Mouse (Mus musculus) liver, embryonic 13.5 days (tissue): ENCODE data around the gene Trim72. TPM values are rescaled to one million over a fixed set of nuclear protein-coding genes. Genes with fewer than 3 reads are reported as not detected.

Source experiments
- ATAC-seq: fragments of 200-750 bp; cut with Nextera tagmentation; 2 replicates; pipeline ENCODE4 v1.8.0; 2017; ENCODE audit warnings: low read depth, mild to moderate bottlenecking, moderate number of reproducible peaks, moderate library complexity
- DNase-seq: peaks from one replicate; pipeline ENCODE4 v3.0.0; 2022
- H3K27ac ChIP-seq: fragments of 300-500 bp; sonication (generic); 2 replicates; pipeline ENCODE4 v1.5.1; 2015; ENCODE audit warnings: moderate library complexity, mild to moderate bottlenecking, inconsistent platforms
- H3K27me3 ChIP-seq: fragments of 300-500 bp; sonication (generic); 2 replicates; pipeline ENCODE4 v1.6.1; 2015; ENCODE audit warnings: mild to moderate bottlenecking, inconsistent platforms
- H3K36me3 ChIP-seq: fragments of 300-500 bp; sonication (generic); 2 replicates; pipeline ENCODE4 v1.6.1; 2015; ENCODE audit warnings: mild to moderate bottlenecking, inconsistent platforms
- H3K4me1 ChIP-seq: fragments of 300-500 bp; sonication (generic); replicated peaks from 2 replicates; pipeline ENCODE4 v1.6.1; 2015; ENCODE audit warnings: inconsistent platforms
- H3K4me2 ChIP-seq: fragments of 300-500 bp; sonication (generic); 2 replicates; pipeline ENCODE4 v1.6.1; 2015; ENCODE audit warnings: inconsistent platforms, mild to moderate bottlenecking, moderate library complexity
- H3K4me3 ChIP-seq: fragments of 300-500 bp; sonication (generic); replicated peaks from 2 replicates; pipeline ENCODE4 v1.5.1; 2015; ENCODE audit warnings: mild to moderate bottlenecking, inconsistent platforms
- H3K9ac ChIP-seq: fragments of 300-500 bp; sonication (generic); 2 replicates; pipeline ENCODE4 v1.6.1; 2015; ENCODE audit warnings: mild to moderate bottlenecking, inconsistent platforms
- H3K9me3 ChIP-seq: fragments of 300-500 bp; sonication (generic); replicated peaks from 2 replicates; pipeline ENCODE4 v1.6.1; 2016; ENCODE audit warnings: inconsistent platforms
- whole genome bisulfite sequencing: fragments of 180-500 bp; shearing (Covaris S2); methylation state at CpG from one replicate; pipeline ENCODE4 v1.1.7; 2015; ENCODE audit not compliant: insufficient replicate concordance; 5-methylcytosine and 5-hydroxymethylcytosine counted together
- polyA plus RNA-seq: library from polyadenylated mRNA; unstranded; fragments of >200 nt; fragmentation: Nextera tagmentation; extraction: Ambion mirVana; gene quantifications from 2 replicates; pipeline ENCODE4 v1.2.1, GENCODE M21; 2015

Gene Trim72
- polyA plus RNA-seq, 1 experiment from 2014 or later = not detected

DNA sequence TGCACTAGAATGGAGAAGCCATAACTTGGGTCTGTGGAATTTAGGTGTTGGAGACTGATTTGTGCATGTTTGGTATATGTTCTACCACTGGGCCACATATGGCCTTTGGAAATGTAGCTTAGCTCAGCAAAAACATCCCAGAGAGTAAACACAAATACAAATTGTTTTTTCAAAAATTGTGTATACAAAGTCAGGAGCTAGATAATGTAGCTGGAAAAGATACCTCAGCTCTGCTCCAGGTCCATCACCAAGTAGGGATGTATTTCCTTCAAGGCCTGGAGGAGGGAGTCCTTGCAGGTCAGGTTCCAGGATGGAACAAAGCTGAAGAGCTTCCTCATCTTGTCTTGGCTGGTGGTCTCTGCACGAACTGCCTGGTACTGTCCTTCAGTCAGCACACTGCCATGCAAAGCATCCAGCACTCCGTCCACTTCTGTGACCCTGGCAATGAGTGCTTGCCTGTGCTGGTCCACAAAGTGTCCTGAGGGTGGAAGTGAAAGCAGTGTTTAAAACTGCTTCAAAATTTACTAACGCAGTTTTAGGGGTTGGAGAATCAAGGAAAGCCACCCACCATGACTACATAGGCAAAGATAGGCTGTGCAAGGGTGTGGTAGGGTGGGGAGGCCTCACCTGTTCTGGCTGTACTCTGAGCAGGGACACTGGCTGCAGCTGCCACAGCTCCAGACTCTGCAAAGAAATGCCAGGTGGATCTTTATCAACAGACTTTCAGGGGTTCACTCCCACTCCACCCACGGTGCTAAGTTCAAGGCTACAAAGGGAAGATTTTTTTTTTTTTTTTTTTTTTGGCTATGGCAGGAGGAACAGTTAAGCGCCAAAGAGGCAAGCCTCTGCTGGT lies 11.0 kb upstream of the Trim72 start:
- H3K4me1 ChIP-seq = peaks cover 43% of the 10 kb centered on the region
- no peaks in the 10 kb centered on the region for H3K27me3 ChIP-seq
- H3K9me3 ChIP-seq = no peaks in the 10 kb centered on the region
- peaks cover 28% of the 10 kb centered on the region for H3K36me3 ChIP-seq
- peak overlapping the region; percentile 60 for H3K4me3 ChIP-seq
- peak overlapping the region; percentile 69 for H3K27ac ChIP-seq
- ATAC-seq = peak; percentile 69
- H3K4me2 ChIP-seq = peak overlapping the region; percentile 78
- no peak for DNase-seq
- 23% methylated on average over 5 of the region's 5 CpGs for WGBS
- H3K9ac ChIP-seq = peak overlapping the region; percentile 71

DNA sequence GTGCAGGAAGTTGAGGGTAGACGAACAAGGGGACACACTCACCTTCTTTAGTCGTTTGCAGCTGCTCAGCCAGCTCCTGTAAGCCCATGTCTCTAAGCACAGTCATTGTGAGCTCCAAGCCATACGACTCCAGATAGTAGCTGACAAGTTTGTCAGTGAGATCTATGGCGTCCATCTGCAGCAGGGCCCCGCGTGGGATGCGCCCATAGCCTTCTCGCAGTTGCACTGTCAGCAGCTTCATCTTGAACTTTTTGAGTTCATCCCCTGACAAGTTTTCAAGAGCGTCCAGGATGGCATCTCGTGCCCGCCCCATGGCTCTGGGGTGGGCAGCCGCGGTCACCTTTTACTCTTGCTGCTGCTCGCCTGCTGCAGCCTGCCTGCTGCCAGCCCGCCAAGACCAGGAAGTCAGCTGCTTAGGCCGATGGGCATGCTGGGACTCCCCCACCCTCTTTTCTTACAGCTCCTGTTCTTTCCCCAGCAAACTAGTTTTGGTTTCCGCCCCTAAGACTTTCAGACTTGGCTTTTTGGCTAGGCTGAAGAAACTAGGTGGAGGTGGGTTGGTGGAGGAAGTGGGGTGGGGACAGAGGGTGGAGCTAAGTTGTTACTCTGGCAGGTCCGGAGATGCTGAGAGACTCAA lies 10.3 kb upstream of the Trim72 start, which contains the start of gene Pycard:
Pycard (minus strand) TSS at position 527 of the 637 bp plus-strand sequence.
- DNase-seq (no peak), ATAC-seq (peak; percentile 75)
- Histone ChIP-seq H3K36me3 (peaks cover 21% of the 10 kb centered on the region), H3K9me3 (no peaks in the 10 kb centered on the region), H3K4me2 (peak within 1 kb of the TSS; percentile 78), H3K27ac (peak within 1 kb of the TSS; percentile 69), H3K4me1 (peaks cover 43% of the 10 kb centered on the region), H3K27me3 (no peaks in the 10 kb centered on the region), H3K4me3 (peak within 1 kb of the TSS; percentile 60), H3K9ac (peak within 1 kb of the TSS; percentile 71)
- 5% methylated on average over 18 of the region's 18 CpGs for WGBS

DNA sequence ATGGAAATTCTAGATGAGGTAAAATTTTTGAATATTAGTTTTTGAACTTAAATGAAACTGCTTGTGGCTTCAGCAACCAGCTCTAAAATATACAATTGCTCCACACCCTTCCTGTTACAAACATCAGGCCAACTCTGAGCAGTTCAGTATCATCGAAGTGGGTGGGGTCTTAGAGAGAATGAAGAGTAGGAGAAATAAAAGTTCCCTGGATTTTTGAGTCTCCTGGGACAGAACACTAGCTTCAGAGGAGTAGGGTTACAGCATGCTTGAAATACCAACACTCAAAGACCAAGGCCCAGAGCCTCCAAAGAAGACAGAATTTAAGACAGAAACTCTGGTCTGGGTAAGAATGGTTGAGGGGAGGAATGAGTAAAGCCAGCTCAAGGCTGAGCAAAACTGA lies 4.3 kb upstream of the Trim72 start:
- H3K4me2 ChIP-seq = no peak overlapping the region
- no peaks in the 10 kb centered on the region for H3K36me3 ChIP-seq
- H3K27me3 ChIP-seq = peaks cover 5% of the 10 kb centered on the region; the same call in 1 of the 2 replicates
- H3K4me3 ChIP-seq = no peak overlapping the region
- no peak overlapping the region for H3K9ac ChIP-seq
- peaks cover 9% of the 10 kb centered on the region; the same call in 1 of the 2 replicates for H3K4me1 ChIP-seq
- DNase-seq (no peak), ATAC-seq (no peak)
- H3K9me3 ChIP-seq = no peaks in the 10 kb centered on the region
- no peak overlapping the region for H3K27ac ChIP-seq
- WGBS = 51% methylated on average over 1 of the region's 1 CpGs

DNA sequence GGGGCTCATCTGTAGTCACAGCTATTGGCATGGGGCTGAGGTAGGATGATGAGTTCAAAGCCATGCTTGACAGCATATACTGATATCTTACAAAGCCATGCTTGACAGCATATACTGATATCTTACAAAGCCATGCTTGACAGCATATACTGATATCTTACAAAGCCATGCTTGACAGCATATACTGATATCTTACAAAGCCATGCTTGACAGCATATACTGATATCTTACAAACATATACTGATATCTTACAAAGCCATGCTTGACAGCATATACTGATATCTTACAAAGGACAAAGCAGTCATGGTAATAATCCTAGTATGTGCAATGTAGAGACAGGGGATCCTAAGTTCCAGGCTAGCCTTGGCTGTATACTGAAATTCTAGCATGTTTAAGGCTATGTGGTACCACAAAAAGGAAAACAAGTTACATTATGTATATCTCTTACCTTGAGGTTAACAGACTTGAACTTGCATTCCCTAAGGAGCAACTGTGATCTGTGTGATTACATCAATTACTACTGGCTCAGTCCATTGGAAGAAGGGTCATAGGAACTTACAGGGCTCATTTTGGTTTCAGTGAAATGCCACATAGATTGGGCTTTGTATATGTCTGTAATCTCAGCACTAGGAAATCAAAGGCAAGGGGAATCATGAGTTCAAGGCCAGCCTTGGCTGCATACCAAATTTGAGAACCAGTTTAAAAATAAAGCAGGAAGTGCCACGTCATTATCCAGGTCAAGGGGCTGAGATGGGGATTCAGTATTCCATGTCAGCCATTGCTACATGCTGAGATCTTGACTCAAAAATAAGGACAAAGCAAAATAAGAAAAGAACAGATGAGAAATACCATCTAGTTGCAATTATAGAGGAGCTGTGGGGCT lies 3.4 kb upstream of the Trim72 start:
- H3K9me3 ChIP-seq = no peaks in the 10 kb centered on the region
- H3K27me3 ChIP-seq = peaks cover 11% of the 10 kb centered on the region; the same call in 1 of the 2 replicates
- 49% methylated on average over 1 of the region's 1 CpGs for WGBS
- 0 out of 2 replicates have a peak, but pooled peaks cover 11% of the 10 kb centered on the region for H3K4me1 ChIP-seq
- DNase-seq = no peak
- H3K4me2 ChIP-seq = no peak overlapping the region
- ATAC-seq = no peak
- H3K36me3 ChIP-seq = no peaks in the 10 kb centered on the region
- no peak overlapping the region for H3K9ac ChIP-seq
- no peak overlapping the region for H3K27ac ChIP-seq
- H3K4me3 ChIP-seq = no peak overlapping the region

DNA sequence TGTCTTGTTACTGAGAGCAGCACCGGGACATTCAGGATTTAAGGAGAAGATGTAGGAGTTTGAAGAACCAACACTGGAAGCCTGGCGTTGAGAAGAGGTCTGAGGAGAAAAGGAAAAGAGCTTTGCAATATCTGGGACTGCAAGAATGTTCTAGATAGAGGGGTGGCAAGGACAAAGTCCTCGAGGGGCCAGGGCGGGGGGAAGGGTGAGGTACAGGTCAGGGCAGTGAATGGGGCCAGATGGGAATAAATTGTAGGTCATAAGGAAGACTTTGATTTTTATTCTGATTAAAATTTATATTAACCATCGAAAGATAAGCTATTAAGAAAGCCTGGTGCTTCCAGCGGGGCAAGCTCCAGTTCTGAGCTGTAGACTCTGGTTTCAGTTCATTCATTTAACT lies 651 bp upstream of the Trim72 start:
- H3K27me3 ChIP-seq = peaks cover 13% of the 10 kb centered on the region; the same call in 1 of the 2 replicates
- WGBS = 64% methylated on average over 6 of the region's 6 CpGs
- H3K4me2 ChIP-seq = no peak overlapping the region
- H3K36me3 ChIP-seq = no peaks in the 10 kb centered on the region
- no peak overlapping the region for H3K27ac ChIP-seq
- DNase-seq (no peak), ATAC-seq (no peak)
- no peaks in the 10 kb centered on the region for H3K9me3 ChIP-seq
- H3K4me3 ChIP-seq = no peak overlapping the region
- H3K9ac ChIP-seq = no peak overlapping the region
- H3K4me1 ChIP-seq = 0 out of 2 replicates have a peak, but pooled peaks cover 11% of the 10 kb centered on the region

DNA sequence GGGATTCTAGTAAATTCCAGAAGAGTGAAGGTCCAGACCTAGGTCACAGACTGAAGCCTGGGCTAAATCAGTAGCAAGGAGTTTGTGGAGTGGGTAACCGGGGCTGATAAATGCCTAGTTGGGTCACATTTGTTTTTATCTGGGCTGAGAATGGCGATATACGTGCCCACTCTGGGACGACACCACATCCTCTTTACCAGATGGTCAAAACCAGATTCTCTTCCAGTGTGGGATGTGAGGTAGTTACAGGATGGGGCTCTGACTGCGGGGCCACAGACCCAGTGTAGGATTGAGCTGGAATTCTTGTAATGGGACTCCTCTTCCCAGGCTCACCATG lies 369 bp downstream of the Trim72 start:
- Histone ChIP-seq H3K4me1 (0 out of 2 replicates have a peak, but pooled peaks cover 11% of the 10 kb centered on the region), H3K4me3 (no peak overlapping the region), H3K36me3 (no peaks in the 10 kb centered on the region), H3K27me3 (peaks cover 13% of the 10 kb centered on the region; the same call in 1 of the 2 replicates), H3K4me2 (no peak overlapping the region), H3K9me3 (no peaks in the 10 kb centered on the region), H3K27ac (no peak overlapping the region), H3K9ac (no peak overlapping the region)
- DNase-seq (no peak), ATAC-seq (no peak)
- WGBS = 42% methylated on average over 5 of the region's 5 CpGs

DNA sequence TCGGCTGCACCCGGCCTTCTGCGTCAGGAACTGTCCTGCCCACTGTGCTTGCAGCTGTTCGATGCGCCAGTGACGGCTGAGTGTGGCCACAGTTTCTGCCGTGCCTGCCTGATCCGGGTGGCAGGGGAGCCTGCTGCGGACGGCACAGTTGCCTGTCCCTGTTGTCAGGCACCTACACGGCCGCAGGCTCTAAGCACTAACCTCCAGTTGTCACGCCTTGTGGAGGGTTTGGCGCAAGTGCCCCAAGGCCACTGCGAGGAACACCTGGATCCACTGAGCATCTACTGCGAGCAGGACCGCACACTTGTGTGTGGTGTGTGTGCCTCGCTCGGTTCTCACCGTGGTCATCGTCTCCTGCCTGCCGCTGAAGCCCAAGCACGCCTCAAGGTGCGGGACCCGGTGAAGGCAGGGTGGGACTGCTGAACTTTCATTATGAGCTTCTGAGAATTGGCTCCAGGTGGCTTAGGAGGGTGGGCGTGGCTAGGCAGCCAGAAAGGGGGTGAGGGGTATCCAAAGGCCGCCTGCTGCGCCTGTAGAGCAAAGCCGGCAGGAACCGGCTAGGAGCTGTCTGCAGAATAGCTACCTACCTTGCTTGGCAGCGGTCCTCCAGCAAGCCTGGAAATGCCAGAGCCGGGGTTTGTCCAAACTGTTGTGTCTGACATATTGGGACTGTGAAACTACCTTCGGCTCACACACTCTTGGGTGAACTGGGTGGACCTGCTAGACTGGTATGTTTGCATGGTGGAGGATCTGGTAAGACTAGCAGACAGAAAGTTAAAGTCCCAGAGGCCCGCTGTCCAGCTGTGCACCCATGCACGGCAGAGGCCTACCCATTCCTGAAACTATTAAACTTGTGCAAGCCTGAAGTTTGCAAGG lies 976 bp downstream of the Trim72 start:
- no peaks in the 10 kb centered on the region for H3K9me3 ChIP-seq
- DNase-seq (no peak), ATAC-seq (no peak)
- no peak overlapping the region for H3K4me3 ChIP-seq
- peaks cover 13% of the 10 kb centered on the region; the same call in 1 of the 2 replicates for H3K27me3 ChIP-seq
- WGBS = 54% methylated on average over 35 of the region's 35 CpGs
- no peaks in the 10 kb centered on the region for H3K36me3 ChIP-seq
- H3K9ac ChIP-seq = no peak overlapping the region
- 0 out of 2 replicates have a peak overlapping the region, but pooled peaks have one; percentile 10 for H3K4me2 ChIP-seq
- no peak overlapping the region for H3K27ac ChIP-seq
- 0 out of 2 replicates have a peak, but pooled peaks cover 11% of the 10 kb centered on the region for H3K4me1 ChIP-seq

DNA sequence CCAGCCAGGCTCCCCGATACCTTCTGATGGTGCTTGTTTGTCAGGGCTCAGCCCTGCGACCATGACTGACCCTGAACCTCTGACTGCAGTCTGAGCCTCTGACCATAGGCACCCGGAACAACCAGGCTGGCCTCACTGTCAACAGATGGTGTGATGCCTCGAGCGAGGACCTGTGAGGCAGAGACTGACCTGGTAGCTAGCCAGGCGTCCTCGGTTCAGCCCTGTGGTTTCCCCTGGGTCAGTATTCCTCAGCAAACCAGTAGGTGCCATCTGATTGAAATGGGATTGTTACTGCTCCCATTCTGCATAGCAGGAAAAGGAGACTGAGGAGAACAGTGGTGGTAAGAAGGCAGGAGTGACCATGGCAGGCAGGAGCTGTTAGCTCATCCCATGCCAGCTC lies 2.4 kb downstream of the Trim72 start:
- WGBS = 58% methylated on average over 7 of the region's 7 CpGs
- H3K27ac ChIP-seq = no peak overlapping the region
- no peak overlapping the region for H3K4me3 ChIP-seq
- ATAC-seq (no peak), DNase-seq (no peak)
- no peaks in the 10 kb centered on the region for H3K36me3 ChIP-seq
- H3K4me1 ChIP-seq = peaks cover 6% of the 10 kb centered on the region; the same call in 1 of the 2 replicates
- H3K9ac ChIP-seq = no peak overlapping the region
- H3K9me3 ChIP-seq = no peaks in the 10 kb centered on the region
- peaks cover 13% of the 10 kb centered on the region; the same call in 1 of the 2 replicates for H3K27me3 ChIP-seq
- no peak overlapping the region for H3K4me2 ChIP-seq

DNA sequence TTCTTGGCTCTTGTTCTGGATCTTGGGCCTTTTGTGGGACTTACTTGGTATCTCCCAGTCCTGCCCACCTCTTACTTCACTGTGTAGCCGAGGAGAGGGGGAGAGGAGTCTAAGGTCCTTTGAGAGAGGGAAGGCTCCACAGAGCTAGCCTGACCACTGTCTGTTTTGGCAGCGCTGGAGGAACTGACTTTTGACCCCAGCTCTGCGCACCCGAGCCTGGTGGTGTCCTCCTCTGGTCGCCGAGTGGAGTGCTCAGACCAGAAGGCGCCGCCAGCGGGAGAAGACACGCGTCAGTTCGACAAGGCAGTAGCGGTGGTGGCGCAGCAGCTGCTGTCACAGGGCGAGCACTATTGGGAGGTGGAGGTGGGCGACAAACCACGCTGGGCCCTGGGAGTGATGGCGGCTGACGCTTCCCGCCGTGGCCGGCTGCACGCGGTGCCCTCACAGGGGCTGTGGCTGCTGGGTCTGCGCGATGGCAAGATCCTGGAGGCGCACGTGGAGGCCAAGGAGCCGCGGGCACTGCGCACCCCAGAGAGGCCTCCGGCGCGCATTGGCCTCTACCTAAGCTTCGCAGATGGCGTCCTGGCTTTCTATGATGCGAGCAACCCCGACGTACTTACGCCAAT lies 6.1 kb downstream of the Trim72 start:
- Histone ChIP-seq H3K27ac (no peak overlapping the region), H3K9ac (no peak overlapping the region), H3K4me2 (peak overlapping the region; percentile 18; the same call in 1 of the 2 replicates), H3K27me3 (peaks cover 5% of the 10 kb centered on the region; the same call in 1 of the 2 replicates), H3K4me1 (peaks cover under 1% of the 10 kb centered on the region; the same call in 1 of the 2 replicates), H3K4me3 (no peak overlapping the region), H3K36me3 (no peaks in the 10 kb centered on the region), H3K9me3 (no peaks in the 10 kb centered on the region)
- DNase-seq (no peak), ATAC-seq (no peak)
- 39% methylated on average over 40 of the region's 40 CpGs for WGBS
